Comparison of ENCODE assay signal across 17 mouse cellular contexts in the genomic region with DNA sequence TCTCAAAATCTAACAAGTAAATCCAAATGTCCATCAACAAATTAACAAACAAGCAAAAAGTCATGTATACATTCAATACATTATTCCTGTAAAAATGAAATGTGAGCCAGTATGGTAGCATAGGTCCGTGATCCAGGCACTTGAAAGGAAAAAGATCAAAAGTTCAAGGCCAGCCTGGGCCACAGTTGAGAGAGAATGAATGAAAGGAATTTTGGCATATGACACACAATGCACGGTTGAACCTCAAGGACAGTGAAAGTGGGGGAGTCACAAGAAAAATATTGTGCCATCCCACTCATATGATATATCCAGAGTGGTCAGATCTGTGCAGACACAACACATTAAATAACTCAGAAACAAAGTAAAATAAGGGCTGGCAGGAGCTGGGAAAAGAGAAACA.
"Had no signal": no experiment of that assay in that cellular context is flagged by ENCODE, and none has a peak within 500 bp of the region (broad histone marks: within the 10 kb centered on the region; RNA-seq: fewer than 3 reads in every experiment).

No protein-coding gene starts in this region.

- H3K27ac ChIP-seq: limb, embryonic 10.5 days; limb, embryonic 13.5 days; liver, embryonic 12.5 days; liver, embryonic 15.5 days; lung, embryonic 15.5 days; midbrain, embryonic 10.5 days; midbrain, embryonic 13.5 days had no signal

- H3K27me3 ChIP-seq: limb, embryonic 13.5 days; liver, embryonic 12.5 days; liver, embryonic 15.5 days; lung, embryonic 15.5 days; megakaryocyte, embryonic 14.5 days; midbrain, embryonic 13.5 days had no signal

- H3K4me3 ChIP-seq: limb, embryonic 10.5 days; limb, embryonic 13.5 days; liver, embryonic 12.5 days; liver, embryonic 15.5 days; lung, embryonic 15.5 days; megakaryocyte, embryonic 14.5 days; midbrain, embryonic 10.5 days; midbrain, embryonic 13.5 days had no signal

- DNase-seq: kidney, postnatal 14 days; kidney, postnatal 4 days; layer of hippocampus, adult 9-11 months; liver; lung, adult 18-20 months; lung, postnatal 10 days; lung, postnatal 36 days; thymus, adult 18-20 months; thymus, postnatal 36 days had no signal

- H3K9ac ChIP-seq: limb, embryonic 13.5 days; liver, embryonic 12.5 days; liver, embryonic 15.5 days; lung, embryonic 15.5 days; midbrain, embryonic 13.5 days had no signal

- H3K36me3 ChIP-seq: limb, embryonic 13.5 days; liver, embryonic 15.5 days; lung, embryonic 15.5 days; midbrain, embryonic 13.5 days had no signal

- H3K9me3 ChIP-seq: limb, embryonic 10.5 days; limb, embryonic 13.5 days; liver, embryonic 12.5 days; liver, embryonic 15.5 days; lung, embryonic 15.5 days; megakaryocyte, embryonic 14.5 days; midbrain, embryonic 10.5 days; midbrain, embryonic 13.5 days had no signal
